Mouse (Mus musculus) forebrain, embryonic 10.5 days (tissue): ENCODE results near the gene Gbp2. TPM values are rescaled to one million over a fixed set of nuclear protein-coding genes. Genes with fewer than 3 reads are reported as not detected.
"Not testable (repeated sequence)": the region's sequence is repeated elsewhere in the genome, so short reads cannot be mapped to it uniquely, and the experiment has no call there.

Experiments used
- DNase-seq: peaks from one replicate; pipeline ENCODE4 v3.0.0-alpha.2; 2017; ENCODE audit warnings: low spot score; ENCODE audit errors: extremely low spot score
- H3K27ac ChIP-seq: fragments of 300-500 bp; sonication (generic); 2 replicates; pipeline ENCODE4 v1.5.1; 2016; ENCODE audit warnings: mild to moderate bottlenecking
- H3K27me3 ChIP-seq: fragments of 300-500 bp; sonication (generic); 2 replicates; pipeline ENCODE4 v1.6.1; 2016; ENCODE audit warnings: mild to moderate bottlenecking; ENCODE audit not compliant: poor library complexity, severe bottlenecking
- H3K36me3 ChIP-seq: fragments of 300-500 bp; sonication (generic); replicated peaks from 2 replicates; pipeline ENCODE4 v1.6.1; 2016; ENCODE audit warnings: mild to moderate bottlenecking, moderate library complexity
- H3K4me1 ChIP-seq: fragments of 300-500 bp; sonication (generic); 2 replicates; pipeline ENCODE4 v1.6.1; 2016
- H3K4me3 ChIP-seq: fragments of 300-500 bp; sonication (generic); 2 replicates; pipeline ENCODE4 v1.5.1; 2016; ENCODE audit warnings: mild to moderate bottlenecking, moderate library complexity
- H3K9me3 ChIP-seq: fragments of 300-500 bp; sonication (generic); 2 replicates; pipeline ENCODE4 v1.6.1; 2016; ENCODE audit warnings: mild to moderate bottlenecking, moderate library complexity
- WGBS: fragments of 180-500 bp; shearing (Covaris S2); methylation state at CpG from one replicate; pipeline ENCODE4 v1.1.7; 2016; 5-methylcytosine and 5-hydroxymethylcytosine counted together
- microRNA-seq: library from miRNA; unstranded; fragments of <30 nt; microRNA quantifications from one replicate; pipeline ENCODE4, GENCODE M21; 2017
- polyA plus RNA-seq: library from polyadenylated mRNA; unstranded; fragments of >200 nt; fragmentation: Nextera tagmentation; extraction: Ambion mirVana; gene quantifications from 2 replicates; pipeline ENCODE4 v1.2.1, GENCODE M21; 2016

Gbp2 gene
- polyA plus RNA-seq, 1 experiment from 2014 or later: not detected

GRCm38 (mm10) chr3:142620956-142621562 is 657 bp downstream of the Gbp2 start:
- Histone ChIP-seq H3K4me3 (no peak overlapping the region), H3K27ac (no peak overlapping the region), H3K36me3 (no peaks in the 10 kb centered on the region), H3K9me3 (no peaks in the 10 kb centered on the region), H3K27me3 (no peaks in the 10 kb centered on the region), H3K4me1 (peaks cover 4% of the 10 kb centered on the region; the same call in 1 of the 2 replicates)
- no peak for DNase-seq
- 57% methylated on average over 3 of the region's 3 CpGs for WGBS

DNA sequence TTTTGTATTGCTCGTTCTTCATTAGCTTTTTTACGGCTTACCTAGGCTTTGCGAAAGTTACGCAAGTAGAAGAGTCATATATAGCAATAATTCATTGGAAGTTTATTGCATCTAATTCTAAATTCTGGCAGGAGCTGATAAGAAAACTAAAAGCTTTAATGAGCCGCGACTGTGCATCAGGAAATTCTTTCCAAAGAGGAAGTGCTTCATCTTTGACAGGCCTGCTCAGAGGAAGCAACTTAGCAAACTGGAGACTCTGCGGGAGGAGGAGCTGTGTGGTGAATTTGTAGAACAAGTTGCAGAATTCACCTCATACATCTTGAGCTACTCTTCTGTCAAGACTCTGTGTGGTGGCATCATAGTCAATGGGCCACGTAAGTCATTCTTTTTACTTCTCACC is 10.0 kb downstream of the Gbp2 start:
- Histone ChIP-seq H3K27me3 (no peaks in the 10 kb centered on the region), H3K36me3 (no peaks in the 10 kb centered on the region), H3K4me3 (no peak overlapping the region), H3K4me1 (no peaks in the 10 kb centered on the region), H3K9me3 (no peaks in the 10 kb centered on the region), H3K27ac (no peak overlapping the region)
- DNase-seq: no peak
- WGBS: 92% methylated on average over 8 of the region's 8 CpGs

DNA sequence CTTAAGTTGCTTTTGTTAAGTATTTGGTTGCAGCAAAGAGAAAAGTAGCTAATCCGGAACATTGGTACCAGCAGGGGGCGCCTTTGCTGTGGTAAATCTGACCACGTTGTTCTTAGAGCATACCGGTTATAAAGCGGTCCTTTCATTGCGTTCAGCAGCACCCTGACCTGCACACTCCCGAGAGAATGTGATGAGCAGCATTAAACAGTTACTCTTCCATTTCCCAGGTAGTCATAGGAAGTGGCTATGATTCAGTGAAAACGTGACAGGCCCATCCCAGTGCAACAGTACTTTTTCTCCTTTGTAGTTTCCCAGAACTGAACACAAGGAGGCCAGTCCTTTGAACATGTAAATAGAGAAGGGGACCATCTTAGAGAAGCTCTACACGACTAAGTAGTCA is 19.8 kb downstream of the Gbp2 start:
- Histone ChIP-seq H3K27ac (no peak overlapping the region), H3K4me3 (no peak overlapping the region)
- WGBS: 9% methylated on average over 9 of the region's 9 CpGs

GRCm38 (mm10) chr3:142645949-142646348 is 25.5 kb downstream of the Gbp2 start:
- DNase-seq: peak; percentile 22
- not testable (repeated sequence) for H3K36me3 ChIP-seq, H3K4me1 ChIP-seq, H3K9me3 ChIP-seq, H3K27me3 ChIP-seq, H3K27ac ChIP-seq, H3K4me3 ChIP-seq
- WGBS: 15% methylated on average over 2 of the region's 2 CpGs

More for the DNA sequence above, 19.8 kb downstream of the Gbp2 start:
- Histone ChIP-seq H3K4me1 (no peaks in the 10 kb centered on the region), H3K27me3 (no peaks in the 10 kb centered on the region), H3K9me3 (no peaks in the 10 kb centered on the region), H3K36me3 (no peaks in the 10 kb centered on the region)
- peak; percentile 64 for DNase-seq

GRCm38 (mm10) chr3:142647836-142648235 is 27.4 kb downstream of the Gbp2 start:
- H3K4me3 ChIP-seq, H3K9me3 ChIP-seq, H3K27ac ChIP-seq, H3K4me1 ChIP-seq, DNase-seq, H3K36me3 ChIP-seq, H3K27me3 ChIP-seq: not testable (repeated sequence)
- WGBS: 75% methylated on average over 7 of the region's 7 CpGs

DNA sequence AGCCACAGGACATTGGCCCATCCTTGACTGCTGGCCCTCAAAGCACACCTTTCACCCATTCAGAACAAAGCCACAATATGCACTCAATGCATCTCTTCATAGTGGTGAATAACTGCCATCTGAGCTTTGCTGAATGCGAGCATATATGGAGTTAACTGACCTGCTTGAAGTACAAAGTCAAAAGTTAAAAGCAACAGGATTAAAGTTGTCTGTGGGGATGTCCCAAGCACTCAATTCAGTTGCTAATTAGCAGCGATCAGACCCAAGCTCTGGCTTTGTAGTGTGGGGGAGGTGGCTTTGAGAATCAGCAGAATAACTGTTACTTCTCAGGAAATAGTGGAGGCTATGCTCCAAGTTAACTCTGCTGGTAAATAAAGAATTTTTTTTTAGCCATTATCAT is 29.8 kb downstream of the Gbp2 start:
- no peaks in the 10 kb centered on the region for H3K36me3 ChIP-seq
- H3K4me1 ChIP-seq: no peaks in the 10 kb centered on the region
- no peak overlapping the region for H3K27ac ChIP-seq
- WGBS: 31% methylated on average over 2 of the region's 2 CpGs
- no peaks in the 10 kb centered on the region for H3K27me3 ChIP-seq
- DNase-seq: no peak
- no peak overlapping the region for H3K4me3 ChIP-seq
- H3K9me3 ChIP-seq: no peaks in the 10 kb centered on the region

- Histone ChIP-seq H3K4me1 (no peaks in the 10 kb centered on the region), H3K27me3 (no peaks in the 10 kb centered on the region), H3K9me3 (peaks cover 16% of the 10 kb centered on the region), H3K27ac (no peak overlapping the region), H3K36me3 (no peaks in the 10 kb centered on the region), H3K4me3 (no peak overlapping the region)
- 96% methylated on average over 8 of the region's 8 CpGs for WGBS
- no peak for DNase-seq
Measured at GRCm38 (mm10) chr3:142664723-142665122, 44.3 kb downstream of the Gbp2 start.

DNA sequence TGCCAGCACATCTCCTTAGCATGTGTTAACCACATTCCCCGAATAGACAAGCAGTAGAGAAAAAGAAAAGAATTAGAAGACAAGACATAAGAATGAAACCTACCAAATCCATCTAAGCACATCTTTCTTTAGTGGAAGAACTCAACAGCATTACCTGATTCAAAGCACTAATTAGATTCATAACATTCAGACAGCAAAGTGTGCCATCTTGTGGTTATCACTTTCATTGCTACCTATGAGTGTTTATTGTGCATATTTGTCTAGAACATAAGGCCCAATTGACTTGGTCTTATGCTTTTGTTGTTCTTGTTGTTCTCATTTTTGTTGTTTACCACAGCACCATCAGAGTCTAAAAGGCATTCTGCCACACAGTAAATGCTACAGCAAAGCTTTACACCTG is 54.2 kb downstream of the Gbp2 start:
- no peak overlapping the region for H3K27ac ChIP-seq
- no peaks in the 10 kb centered on the region for H3K27me3 ChIP-seq
- H3K4me3 ChIP-seq: no peak overlapping the region
- H3K4me1 ChIP-seq: no peaks in the 10 kb centered on the region
- H3K9me3 ChIP-seq: no peaks in the 10 kb centered on the region
- no peaks in the 10 kb centered on the region for H3K36me3 ChIP-seq
- WGBS: 69% methylated on average over 1 of the region's 1 CpGs
- no peak for DNase-seq

Small RNA genes lying within 50 kb of the gene (microRNA-seq; reads per million reads assigned to microRNA genes)
- gene Mir6381: not detected

Other genes starting within 250 kb of the Gbp2 start
- gene Pdlim5, start 224.9 kb upstream of the Gbp2 start, polyA plus RNA-seq: 21.8 TPM in 2 replicates
- not detected in 2 replicates for gene Gbp5, start 126.6 kb upstream of the Gbp2 start, polyA plus RNA-seq
- gene Gbp7, start 90.3 kb upstream of the Gbp2 start, polyA plus RNA-seq: 0.76 and 0.79 TPM in 2 replicates
- gene Gbp3, start 60.6 kb upstream of the Gbp2 start, polyA plus RNA-seq: 0.21 and 0.33 TPM in 2 replicates
- not detected in 2 replicates for gene Gbp2b, start 25.8 kb upstream of the Gbp2 start, polyA plus RNA-seq
- gene Kyat3, start 80.4 kb downstream of the Gbp2 start, polyA plus RNA-seq: 11.1 and 13.2 TPM in 2 replicates
- 87.3 and 88.2 TPM in 2 replicates for gene Gtf2b, start 144.4 kb downstream of the Gbp2 start, polyA plus RNA-seq